Mouse (Mus musculus) heart, postnatal 0 days (tissue): ENCODE results near the gene Pear1. TPM values are rescaled to one million over a fixed set of nuclear protein-coding genes. Genes with fewer than 3 reads are reported as not detected.

Source experiments
- ATAC-seq: fragments of 200-750 bp; cut with Nextera tagmentation; 2 replicates; pipeline ENCODE4 v1.8.0; 2017; ENCODE audit warnings: low read depth, moderate number of reproducible peaks, moderate library complexity; ENCODE audit not compliant: insufficient read depth
- DNase-seq: peaks from one replicate; pipeline ENCODE4 v3.0.0-alpha.2; 2016; ENCODE audit warnings: low spot score
- H3K27ac ChIP-seq: fragments of 300-500 bp; sonication (generic); 2 replicates; pipeline ENCODE4 v1.5.1; 2014; ENCODE audit warnings: low read depth, mild to moderate bottlenecking
- H3K27me3 ChIP-seq: fragments of 300-500 bp; sonication (generic); 2 replicates; pipeline ENCODE4 v1.6.1; 2014; ENCODE audit warnings: low read length, mixed read lengths; ENCODE audit not compliant: control insufficient read depth, insufficient read depth
- H3K36me3 ChIP-seq: fragments of 300-500 bp; sonication (generic); replicated peaks from 2 replicates; pipeline ENCODE4 v1.6.1; 2014; ENCODE audit warnings: low read length, mixed read lengths; ENCODE audit not compliant: control insufficient read depth, insufficient read depth
- H3K4me1 ChIP-seq: fragments of 300-500 bp; sonication (generic); 2 replicates; pipeline ENCODE4 v1.6.1; 2014; ENCODE audit warnings: antibody characterized with exemption; ENCODE audit not compliant: control insufficient read depth, insufficient read depth
- H3K4me2 ChIP-seq: fragments of 300-500 bp; sonication (generic); 2 replicates; pipeline ENCODE4 v1.6.1; 2014; ENCODE audit warnings: low read depth, mild to moderate bottlenecking, low read length, moderate library complexity
- H3K4me3 ChIP-seq: fragments of 300-500 bp; sonication (generic); 2 replicates; pipeline ENCODE4 v1.5.1; 2014; ENCODE audit warnings: low read depth, low read length
- H3K9ac ChIP-seq: fragments of 300-500 bp; sonication (generic); replicated peaks from 2 replicates; pipeline ENCODE4 v1.6.1; 2014; ENCODE audit warnings: low read depth, low read length, mixed read lengths
- H3K9me3 ChIP-seq: fragments of 300-500 bp; sonication (generic); replicated peaks from 2 replicates; pipeline ENCODE4 v1.6.1; 2016; ENCODE audit warnings: low read length; ENCODE audit not compliant: control insufficient read depth
- CTCF ChIP-seq: IDR thresholded peaks from 2 replicates; pipeline ENCODE4 v1.5.1; 2016; ENCODE audit warnings: antibody characterized with exemption, control low read depth, low read depth
- EP300 ChIP-seq: IDR thresholded peaks from 2 replicates; pipeline ENCODE4 v1.6.1; 2016; ENCODE audit warnings: antibody characterized with exemption, low read depth
- WGBS: fragments of 180-500 bp; shearing (Covaris S2); extraction: QIAGEN DNeasy Blood & Tissue Kit; methylation state at CpG from one replicate; pipeline ENCODE4 v1.1.7; 2014; 5-methylcytosine and 5-hydroxymethylcytosine counted together
- polyA plus RNA-seq: library from polyadenylated mRNA; unstranded; fragments of >200 nt; fragmentation: Nextera tagmentation; extraction: Ambion mirVana; gene quantifications from 2 replicates; pipeline ENCODE4 v1.2.1, GENCODE M21; 2015
- total RNA-seq: library from RNA; depleted of rRNA; stranded (reverse); fragments of >200 nt; gene quantifications from 2 replicates; pipeline ENCODE4 v1.2.3, GENCODE M21; 2014; ENCODE audit warnings: low replicate concordance

Pear1 gene
- total and polyA plus RNA-seq, 2 experiments from 2014 or later: 10.8 to 42.7 TPM

DNA sequence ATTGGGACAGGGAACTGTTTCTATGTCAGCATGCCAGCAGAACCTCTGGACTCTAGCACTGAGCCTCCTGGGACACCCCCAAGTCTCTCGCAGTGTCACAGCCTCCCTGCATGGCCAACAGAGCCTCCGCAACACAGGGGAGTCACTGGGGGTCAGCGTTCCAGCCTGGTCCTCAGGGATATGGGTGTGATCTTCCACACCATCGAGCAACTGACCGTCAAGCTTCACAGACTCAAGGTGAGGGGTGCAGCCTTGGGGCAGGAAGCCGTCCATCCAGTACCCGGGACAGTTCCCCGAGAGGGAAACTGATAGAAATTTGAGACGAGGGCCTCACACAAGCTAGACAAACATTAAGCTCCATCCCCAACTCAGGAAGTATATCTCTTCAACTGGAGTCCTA lies 88.8 kb downstream of the Pear1 start:
- WGBS: 79% methylated on average over 9 of the region's 9 CpGs
- Histone ChIP-seq H3K9me3 (no peaks in the 10 kb centered on the region), H3K9ac (no peak overlapping the region), H3K4me2 (no peak overlapping the region), H3K27ac (no peak overlapping the region), H3K36me3 (peaks cover 80% of the 10 kb centered on the region), H3K4me1 (no peaks in the 10 kb centered on the region), H3K4me3 (no peak overlapping the region), H3K27me3 (no peaks in the 10 kb centered on the region)
- TF ChIP-seq CTCF (no peak), EP300 (no peak)
- DNase-seq: no peak
- ATAC-seq: no peak

DNA sequence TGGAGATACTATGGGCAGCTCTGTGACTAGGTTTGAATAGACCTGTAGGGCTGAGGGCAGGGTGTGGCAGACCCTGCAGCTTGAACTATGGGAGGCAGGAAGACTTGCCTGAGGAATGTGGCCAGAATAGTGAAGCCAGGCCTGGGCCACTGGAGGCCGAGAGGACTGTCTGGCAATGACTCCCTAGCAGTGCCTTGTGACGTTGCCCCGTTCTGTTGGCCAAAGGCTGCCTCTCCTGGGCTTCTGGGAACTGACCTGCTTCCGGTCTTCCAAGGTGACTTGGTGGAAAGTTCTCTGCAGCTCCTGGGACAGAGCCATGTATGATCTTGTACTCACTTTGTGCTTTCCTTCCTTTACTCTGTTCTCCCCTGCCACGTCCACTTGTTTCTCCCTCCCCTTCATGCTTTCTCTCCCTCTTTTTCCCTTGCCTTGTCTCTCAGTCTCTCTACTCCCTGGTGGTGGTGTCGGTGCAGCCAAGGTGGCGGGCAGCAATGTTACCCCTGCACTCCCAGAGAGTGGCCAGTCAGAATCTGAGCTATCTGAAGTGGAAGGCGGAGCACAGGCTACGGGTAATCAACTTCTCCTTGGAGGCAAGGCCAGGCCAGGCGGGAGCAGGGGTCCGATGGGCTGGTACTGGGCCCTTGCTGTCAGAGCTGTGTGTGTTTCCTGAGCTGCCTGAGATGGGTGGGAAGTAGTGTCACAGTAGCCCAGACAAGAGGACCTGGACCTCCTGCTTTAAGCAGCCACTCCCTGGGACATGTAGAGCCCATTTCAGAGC lies 89.9 kb downstream of the Pear1 start:
- Histone ChIP-seq H3K4me3 (no peak overlapping the region), H3K27me3 (no peaks in the 10 kb centered on the region), H3K36me3 (peaks cover 92% of the 10 kb centered on the region), H3K4me1 (no peaks in the 10 kb centered on the region), H3K4me2 (no peak overlapping the region), H3K9me3 (no peaks in the 10 kb centered on the region), H3K9ac (no peak overlapping the region), H3K27ac (no peak overlapping the region)
- WGBS: 62% methylated on average over 11 of the region's 11 CpGs
- TF ChIP-seq CTCF (no peak), EP300 (no peak)
- DNase-seq (no peak), ATAC-seq (no peak)

DNA sequence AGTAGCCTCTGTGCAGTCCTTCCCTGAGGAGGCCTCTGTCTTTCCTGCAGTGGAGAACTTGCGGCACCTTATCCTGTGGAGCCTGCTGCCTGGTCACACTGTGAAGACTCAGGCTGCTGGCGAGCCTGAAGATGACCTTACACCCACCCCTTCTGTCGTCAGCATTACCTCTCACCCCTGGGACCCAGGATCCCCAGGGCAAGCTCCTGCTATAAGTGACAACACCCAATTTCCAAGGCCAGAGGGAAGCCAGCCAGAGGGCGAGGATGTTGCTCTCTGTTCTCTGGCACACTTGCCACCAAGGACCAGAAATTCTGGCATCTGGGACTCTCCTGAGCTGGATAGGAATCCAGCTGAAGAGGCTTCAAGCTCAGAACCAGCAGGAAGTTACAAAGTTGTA lies 91.0 kb downstream of the Pear1 start:
- H3K9ac ChIP-seq: no peak overlapping the region
- WGBS: 77% methylated on average over 4 of the region's 4 CpGs
- H3K4me3 ChIP-seq: no peak overlapping the region
- no peaks in the 10 kb centered on the region for H3K9me3 ChIP-seq
- H3K27me3 ChIP-seq: no peaks in the 10 kb centered on the region
- no peak overlapping the region for H3K4me2 ChIP-seq
- no peak for TF ChIP-seq EP300
- TF ChIP-seq CTCF: no peak
- H3K27ac ChIP-seq: no peak overlapping the region
- peaks cover 94% of the 10 kb centered on the region for H3K36me3 ChIP-seq
- DNase-seq: no peak
- no peak for ATAC-seq
- H3K4me1 ChIP-seq: no peaks in the 10 kb centered on the region

DNA sequence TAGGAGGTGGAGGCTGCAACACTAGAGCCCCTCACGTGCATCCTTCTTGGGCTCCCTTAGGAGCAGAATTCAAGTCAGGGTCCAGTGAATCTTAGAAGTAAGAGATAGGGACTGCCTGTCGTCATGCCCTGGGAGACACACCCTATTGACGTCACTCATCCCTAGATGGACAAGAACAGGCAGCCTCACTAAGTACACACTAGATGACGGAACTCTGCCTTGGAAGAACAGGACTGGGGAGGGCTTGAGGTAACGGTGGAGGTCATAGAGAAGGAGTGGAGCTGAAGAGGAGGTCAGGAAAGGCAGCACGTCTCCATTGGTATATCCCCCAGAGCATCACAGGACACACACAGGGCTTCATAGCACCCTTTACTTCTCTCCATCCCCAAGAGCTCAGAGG lies 95.4 kb downstream of the Pear1 start:
- H3K9ac ChIP-seq: no peak overlapping the region
- no peaks in the 10 kb centered on the region for H3K4me1 ChIP-seq
- no peak overlapping the region for H3K4me2 ChIP-seq
- TF ChIP-seq EP300 (no peak), CTCF (no peak)
- no peaks in the 10 kb centered on the region for H3K27me3 ChIP-seq
- DNase-seq (no peak), ATAC-seq (no peak)
- 87% methylated on average over 6 of the region's 6 CpGs for WGBS
- no peak overlapping the region for H3K4me3 ChIP-seq
- no peaks in the 10 kb centered on the region for H3K9me3 ChIP-seq
- peaks cover 94% of the 10 kb centered on the region for H3K36me3 ChIP-seq
- H3K27ac ChIP-seq: no peak overlapping the region

DNA sequence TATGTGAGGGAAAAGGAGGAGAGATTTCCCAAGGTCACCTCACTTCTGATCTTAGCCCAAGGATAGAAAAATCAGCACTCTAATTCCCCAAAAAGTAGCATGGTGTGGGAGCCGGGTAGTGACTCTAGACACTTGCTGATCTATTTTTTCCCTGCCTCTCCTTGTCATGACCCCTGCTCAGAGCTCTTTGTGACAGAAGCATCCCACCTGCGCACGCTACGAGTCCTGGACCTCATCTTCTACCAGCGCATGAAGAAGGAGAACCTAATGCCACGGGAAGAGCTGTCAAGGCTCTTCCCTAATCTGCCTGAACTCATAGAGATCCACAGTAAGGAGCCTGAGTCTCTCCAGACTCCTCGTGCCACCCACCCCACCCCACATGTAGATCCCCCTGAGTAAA lies 97.9 kb downstream of the Pear1 start:
- WGBS: 93% methylated on average over 7 of the region's 7 CpGs
- Histone ChIP-seq H3K9ac (no peak overlapping the region), H3K4me3 (no peak overlapping the region), H3K4me1 (no peaks in the 10 kb centered on the region), H3K27me3 (no peaks in the 10 kb centered on the region), H3K27ac (no peak overlapping the region), H3K4me2 (no peak overlapping the region), H3K9me3 (no peaks in the 10 kb centered on the region), H3K36me3 (peaks cover 91% of the 10 kb centered on the region)
- TF ChIP-seq CTCF (no peak), EP300 (no peak)
- no peak for ATAC-seq
- no peak for DNase-seq
